Mouse (Mus musculus) right cerebral cortex, adult 18-20 months (tissue): ENCODE data around the gene Metap1.
"Not testable (repeated sequence)": the region's sequence is repeated elsewhere in the genome, so short reads cannot be mapped to it uniquely, and the experiment has no call there.

Experiments
- DNase-seq: peaks from one replicate; pipeline ENCODE4 v3.0.0; 2022; ENCODE audit warnings: mixed read lengths

Gene Metap1

GRCm38 (mm10) chr3:138499854-138500740 is 10.8 kb upstream of the Metap1 start:
- no peak for DNase-seq

DNA sequence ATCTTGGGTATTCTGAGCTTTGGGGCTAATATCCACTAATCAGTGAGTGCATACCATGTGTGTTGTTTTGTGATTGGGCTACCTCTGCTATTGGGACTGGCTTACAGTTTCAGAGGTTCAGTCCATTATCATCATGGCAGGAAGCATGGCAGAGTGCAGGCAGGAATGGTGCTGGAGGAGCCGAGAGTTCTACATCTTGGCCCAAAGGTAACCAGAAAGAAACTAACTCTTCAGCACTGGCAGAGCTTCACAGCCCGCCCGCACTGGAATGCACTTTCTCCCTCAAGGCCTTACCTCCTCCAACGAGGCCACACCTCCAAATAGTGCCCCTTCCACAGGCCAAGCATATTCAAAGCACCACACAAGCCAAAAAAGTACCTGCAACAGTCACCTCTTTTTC is 9.4 kb upstream of the Metap1 start:
- no peak for DNase-seq

DNA sequence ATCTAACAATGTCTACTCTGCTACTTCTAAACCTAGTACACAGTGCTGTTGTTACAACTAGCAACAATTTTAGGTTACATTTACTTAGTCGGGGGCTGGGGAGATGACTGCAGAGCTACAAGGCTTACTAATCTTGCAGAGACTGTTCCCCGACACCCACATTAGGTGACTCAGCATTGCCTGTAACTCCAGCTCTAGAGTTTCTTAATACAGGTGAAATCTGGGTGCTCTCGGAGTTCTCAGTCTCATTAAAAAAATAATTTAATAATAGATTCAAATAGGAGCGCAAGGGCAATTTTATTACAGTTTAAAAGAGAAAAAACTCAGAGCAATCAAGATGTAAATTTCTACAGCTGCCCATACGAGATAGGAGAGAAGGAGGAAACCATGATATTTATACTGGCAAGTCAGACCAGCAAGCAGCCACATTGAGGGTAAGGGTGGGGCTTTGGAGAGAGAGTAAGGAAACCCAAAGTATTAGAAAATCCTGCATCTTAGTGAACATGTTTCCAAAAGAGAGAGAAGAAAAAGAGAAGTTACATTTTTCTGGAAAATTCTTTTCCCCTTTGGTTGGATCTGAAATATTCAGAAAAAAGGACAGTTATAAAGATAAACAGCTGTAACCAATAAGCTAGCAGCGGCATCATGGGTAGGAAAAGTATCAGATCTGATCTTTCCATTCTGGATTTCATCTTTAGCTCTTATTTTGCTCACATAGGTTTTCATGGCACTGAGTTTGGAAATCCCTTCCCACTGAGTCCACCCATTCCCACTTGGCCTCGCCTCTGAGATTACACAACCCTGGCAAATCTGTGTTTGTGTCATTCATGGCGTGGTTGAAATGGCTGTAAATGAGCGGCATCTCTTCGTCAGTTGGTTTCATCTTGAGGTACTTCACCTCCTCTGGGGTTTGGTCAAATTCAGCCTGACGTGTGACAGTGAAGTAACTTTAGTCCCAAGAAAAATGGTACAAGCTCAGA is 6.1 kb upstream of the Metap1 start:
- peak; percentile 66 for DNase-seq

DNA sequence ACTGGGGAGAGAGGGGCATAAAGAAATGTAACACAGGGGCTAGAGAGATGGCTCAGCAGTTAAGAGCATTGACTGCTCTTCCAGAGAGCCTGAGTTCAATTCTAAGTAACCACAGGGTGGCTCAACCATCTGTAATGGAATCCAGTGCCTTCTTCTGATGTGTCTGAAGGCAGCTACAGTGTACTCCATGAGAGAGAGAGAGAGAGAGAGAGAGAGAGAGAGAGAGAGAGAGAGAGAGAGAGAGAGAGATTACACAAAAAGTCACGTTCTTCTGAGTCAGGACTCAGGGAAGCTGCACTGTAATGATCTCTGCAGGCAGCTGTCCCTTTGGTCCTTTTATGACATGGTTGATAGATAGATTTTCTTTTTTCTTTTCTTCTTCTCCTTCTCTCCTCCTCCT is 5.2 kb upstream of the Metap1 start:
- no peak for DNase-seq

GRCm38 (mm10) chr3:138493668-138494067 is 4.4 kb upstream of the Metap1 start:
- DNase-seq = no peak

GRCm38 (mm10) chr3:138490034-138490337 is 671 bp upstream of the Metap1 start:
- DNase-seq = no peak

- no peak for DNase-seq
These were observed 560 bp downstream of the Metap1 start for GRCm38 (mm10) chr3:138488584-138489326.

DNA sequence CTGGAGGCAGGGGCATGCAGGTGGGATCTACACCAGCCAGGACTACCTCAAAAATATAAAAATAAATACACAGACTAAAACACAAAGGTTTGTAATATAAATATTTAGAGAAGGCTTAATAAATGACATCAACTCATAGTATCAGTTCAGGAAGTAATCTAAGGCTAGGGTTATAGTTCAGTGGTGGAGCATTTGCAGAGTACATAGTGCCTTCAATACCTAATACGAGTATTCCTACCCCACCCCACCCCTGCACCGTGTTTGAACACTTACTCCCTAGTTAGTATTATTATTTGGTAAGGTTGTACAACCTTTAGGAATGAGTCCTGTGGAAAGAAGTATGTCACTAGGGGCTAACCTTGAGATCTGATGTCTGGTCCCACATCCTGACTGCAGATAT is 6.1 kb downstream of the Metap1 start:
- no peak for DNase-seq

DNA sequence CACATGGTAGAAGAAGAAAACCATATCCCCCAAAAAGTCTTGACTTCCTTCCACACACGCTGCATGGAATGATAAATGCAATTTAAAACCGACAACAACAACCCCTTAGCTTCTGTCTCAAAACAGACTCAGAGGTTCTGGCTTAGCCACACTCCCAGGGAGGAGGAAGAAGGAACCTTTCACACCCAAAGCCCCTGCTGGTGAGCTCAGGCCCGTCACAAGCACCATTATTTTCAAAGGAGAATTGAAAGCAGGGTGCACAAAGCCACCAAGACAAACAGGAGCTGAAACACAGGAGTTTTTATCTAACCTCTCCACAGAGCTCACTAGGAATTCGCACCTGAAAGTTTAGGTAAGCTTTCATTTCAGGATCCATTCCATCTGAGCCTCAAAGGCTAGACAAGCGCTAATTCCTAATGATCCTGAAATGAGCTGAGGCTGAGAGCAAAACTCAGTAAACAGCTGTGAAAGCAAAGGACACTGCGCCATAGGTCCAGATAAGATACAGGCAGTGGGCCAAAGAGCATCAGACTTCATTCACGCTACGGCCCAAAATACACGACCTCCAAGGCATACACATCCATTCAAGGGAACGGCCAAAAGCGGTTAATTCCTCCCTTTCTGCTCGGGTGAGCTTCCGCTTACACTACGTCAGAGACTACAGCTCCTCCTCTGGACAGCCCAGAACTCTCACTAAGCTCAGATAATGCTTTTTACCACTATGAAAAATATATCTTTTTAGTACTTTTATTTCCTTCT is 7.6 kb downstream of the Metap1 start:
- no peak for DNase-seq

DNA sequence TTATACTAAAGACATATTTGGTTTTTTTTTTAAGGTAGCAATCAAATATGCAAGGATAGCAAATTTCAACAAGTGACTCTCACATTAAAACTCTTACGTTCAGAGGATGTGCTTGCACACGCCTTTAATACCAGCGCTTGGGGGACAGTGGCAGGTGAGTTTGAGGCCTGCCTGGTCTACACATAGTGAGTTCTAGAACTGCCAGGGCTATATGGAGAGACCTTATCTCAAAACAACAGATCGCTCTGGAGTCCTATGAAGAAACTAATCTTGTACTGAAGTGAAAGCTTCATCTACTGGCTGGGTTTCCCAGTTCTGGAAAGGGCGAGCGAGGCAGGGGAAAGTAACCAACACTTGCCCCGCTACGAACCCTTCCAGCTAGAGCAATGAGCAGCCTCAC is 9.8 kb downstream of the Metap1 start:
- no peak for DNase-seq

DNA sequence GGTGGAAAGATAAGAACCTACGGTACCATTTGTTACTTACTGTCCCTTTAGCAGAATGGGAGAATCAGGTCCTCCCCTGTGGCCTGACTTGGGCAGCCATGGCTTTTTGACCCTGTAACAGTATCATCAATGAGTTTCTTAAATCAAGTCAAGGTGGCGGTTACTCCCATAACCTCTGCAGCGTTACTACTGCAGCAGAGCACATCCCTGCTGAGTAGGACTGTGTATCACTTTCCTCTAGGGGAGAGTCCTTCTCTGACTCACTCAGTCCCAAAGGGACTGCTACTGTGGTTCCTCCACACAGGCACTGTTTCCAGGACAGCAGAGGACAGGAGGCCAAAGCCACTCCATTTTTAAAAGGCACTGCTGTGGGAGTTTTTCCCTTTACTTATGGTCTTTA is 18.2 kb downstream of the Metap1 start:
- no peak for DNase-seq

- not testable (repeated sequence) for DNase-seq
These were observed 22.7 kb downstream of the Metap1 start for GRCm38 (mm10) chr3:138466656-138467055.

GRCm38 (mm10) chr3:138464573-138465147 is 24.7 kb downstream of the Metap1 start:
- no peak for DNase-seq

GRCm38 (mm10) chr3:138463807-138464206 is 25.5 kb downstream of the Metap1 start:
- DNase-seq = no peak

DNA sequence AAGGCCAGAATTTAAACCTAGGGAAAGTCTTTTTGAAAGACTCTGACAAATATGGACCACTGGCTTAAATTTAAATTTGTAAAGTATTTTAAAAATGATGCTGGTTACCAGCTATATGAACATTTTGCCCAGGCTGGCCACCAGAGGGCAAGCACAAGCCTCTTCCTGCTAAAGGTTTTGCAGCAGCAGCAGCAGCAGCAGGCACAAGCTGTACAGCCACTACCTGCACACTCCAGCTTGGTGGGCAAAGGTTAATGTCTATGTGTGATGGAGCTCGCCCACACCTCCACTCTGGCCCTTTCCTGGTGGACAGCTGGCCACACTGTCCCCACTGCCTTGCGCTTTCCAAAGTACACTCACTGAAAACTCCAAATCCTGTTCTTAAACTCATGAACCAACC is 26.2 kb downstream of the Metap1 start:
- DNase-seq = no peak

GRCm38 (mm10) chr3:138461832-138462231 is 27.5 kb downstream of the Metap1 start:
- DNase-seq = no peak

DNA sequence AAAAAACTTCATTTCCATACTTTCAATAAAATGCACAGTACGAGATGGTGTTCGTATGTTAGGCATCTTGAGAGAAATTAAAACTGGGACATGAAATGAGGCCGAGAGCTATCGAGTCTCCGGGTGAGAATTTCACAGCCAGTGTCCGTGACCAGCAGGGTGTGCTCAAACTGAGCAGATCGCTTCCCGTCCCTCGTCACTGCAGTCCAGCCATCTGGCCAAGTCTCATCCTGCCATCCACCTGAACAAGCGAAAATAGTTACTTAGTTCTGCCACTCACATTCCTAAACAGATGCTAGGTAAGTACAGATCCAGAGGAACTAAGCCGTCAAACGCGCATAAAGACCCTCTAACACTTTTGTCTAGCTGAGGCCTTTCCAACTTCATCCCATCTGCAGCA is 29.1 kb downstream of the Metap1 start:
- DNase-seq = peak; percentile 52

- DNase-seq = no peak
These were observed 30.9 kb downstream of the Metap1 start for GRCm38 (mm10) chr3:138458441-138458840.

DNA sequence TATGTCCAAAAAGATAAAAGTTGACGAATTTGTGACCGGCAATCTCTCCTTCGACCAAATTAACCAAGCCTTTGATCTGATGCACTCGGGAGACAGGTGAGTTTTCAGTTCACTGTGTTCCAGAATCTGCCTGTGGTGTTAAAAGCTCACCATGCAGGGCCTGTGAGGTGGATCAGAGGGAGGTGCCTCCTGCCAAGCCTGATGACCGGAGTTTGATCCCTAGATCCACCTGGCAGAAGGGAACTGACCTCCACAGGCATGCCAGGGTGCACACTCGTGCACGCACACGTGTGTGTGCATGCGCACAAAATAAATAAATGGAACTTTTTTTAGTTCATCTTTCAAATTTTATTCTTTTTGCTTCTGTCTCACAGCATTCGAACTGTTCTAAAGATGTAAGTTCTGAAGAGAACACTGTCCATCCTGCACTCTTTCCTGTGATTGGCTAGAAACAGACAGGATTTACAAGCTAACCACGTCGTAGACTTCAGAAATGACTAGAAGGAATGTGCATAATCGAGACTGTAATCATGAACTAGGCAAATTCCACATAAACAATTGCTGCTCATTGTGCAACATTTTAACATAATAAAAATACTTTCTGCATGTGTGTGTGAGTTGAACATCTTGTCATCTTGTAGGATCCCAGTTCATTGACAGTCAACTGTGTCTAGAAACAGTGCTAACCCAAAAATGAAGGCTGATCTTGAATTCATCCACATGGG is 34.4 kb downstream of the Metap1 start:
- no peak for DNase-seq

- DNase-seq = no peak
These were observed 35.1 kb downstream of the Metap1 start for GRCm38 (mm10) chr3:138454234-138454633.

GRCm38 (mm10) chr3:138452169-138452568 is 37.1 kb downstream of the Metap1 start:
- no peak for DNase-seq
